Mouse (Mus musculus): ENCODE data around the gene Lhx2.

Lhx2 gene

GRCm38 (mm10) chr2:38338990-38339909, at the start of gene Lhx2:
Gene Lhx2 (plus strand): TSS chr2:38339281.
- no peak for DNase-seq (ENCODE audit: low spot score)

- no peak for DNase-seq (ENCODE audit: low spot score)
These were observed 47.6 kb upstream of the Lhx2 start for GRCm38 (mm10) chr2:38291526-38291925.

- no peak for DNase-seq (ENCODE audit: low spot score)
These were observed 43.1 kb upstream of the Lhx2 start for GRCm38 (mm10) chr2:38295939-38296338.

- no peak for DNase-seq (ENCODE audit: low spot score)
These were observed 38.1 kb upstream of the Lhx2 start for GRCm38 (mm10) chr2:38300941-38301340.

- no peak for DNase-seq (ENCODE audit: low spot score)
These were observed 33.9 kb upstream of the Lhx2 start for GRCm38 (mm10) chr2:38305152-38305551.

- no peak for DNase-seq (ENCODE audit: low spot score)
These were observed 26.2 kb upstream of the Lhx2 start for GRCm38 (mm10) chr2:38312921-38313320.

- DNase-seq (ENCODE audit: low spot score) = no peak
These were observed 25.7 kb upstream of the Lhx2 start for GRCm38 (mm10) chr2:38313399-38313798.

GRCm38 (mm10) chr2:38319086-38319485, 20.0 kb upstream of the Lhx2 start:
- DNase-seq (ENCODE audit: low spot score) = no peak

GRCm38 (mm10) chr2:38320911-38321310, 18.2 kb upstream of the Lhx2 start:
- no peak for DNase-seq (ENCODE audit: low spot score)

- DNase-seq (ENCODE audit: low spot score) = no peak
These were observed 15.7 kb upstream of the Lhx2 start for GRCm38 (mm10) chr2:38323380-38323779.

- DNase-seq (ENCODE audit: low spot score) = no peak
These were observed 12.4 kb upstream of the Lhx2 start for GRCm38 (mm10) chr2:38326671-38327070.

- no peak for DNase-seq (ENCODE audit: low spot score)
These were observed 5.4 kb upstream of the Lhx2 start for GRCm38 (mm10) chr2:38333586-38334119.

- DNase-seq (ENCODE audit: low spot score) = no peak
These were observed 2.5 kb upstream of the Lhx2 start for GRCm38 (mm10) chr2:38336606-38337005.

- DNase-seq (ENCODE audit: low spot score) = no peak
These were observed 1.9 kb upstream of the Lhx2 start for GRCm38 (mm10) chr2:38337091-38337640.

GRCm38 (mm10) chr2:38337681-38338080, 1.4 kb upstream of the Lhx2 start:
- no peak for DNase-seq (ENCODE audit: low spot score)

GRCm38 (mm10) chr2:38338348-38338932, 641 bp upstream of the Lhx2 start:
- DNase-seq (ENCODE audit: low spot score) = no peak

GRCm38 (mm10) chr2:38339910-38340625, 987 bp downstream of the Lhx2 start:
- DNase-seq (ENCODE audit: low spot score) = no peak

- DNase-seq (ENCODE audit: low spot score) = no peak
These were observed 1.6 kb downstream of the Lhx2 start for GRCm38 (mm10) chr2:38340626-38341200.

GRCm38 (mm10) chr2:38343573-38343972, 4.5 kb downstream of the Lhx2 start:
- DNase-seq (ENCODE audit: low spot score) = no peak

GRCm38 (mm10) chr2:38344727-38345126, 5.6 kb downstream of the Lhx2 start:
- DNase-seq (ENCODE audit: low spot score) = no peak

GRCm38 (mm10) chr2:38346417-38346816, 7.3 kb downstream of the Lhx2 start:
- DNase-seq (ENCODE audit: low spot score) = no peak
